Mouse (Mus musculus) mouse embryonic stem cell (cell line): Measurements from ENCODE around the gene Idh2.

Experiments used
- in situ Hi-C, 2 experiments: fragments of 300-500 bp; cut with MboI; formaldehyde crosslinking; loops; 1 replicate in 1 of 2; 3 replicates in 1 of 2; pipeline ENCODE4 v1.14.3; 2019 to 2020; ENCODE audit warnings: low sequenced_read_pairs in 2 of 2, low pct_unique_long_range_greater_than_20kb in 1 of 2, mixed read lengths in 1 of 2; ENCODE audit not compliant: unreplicated experiment in 1 of 2

The Idh2 gene

DNA sequence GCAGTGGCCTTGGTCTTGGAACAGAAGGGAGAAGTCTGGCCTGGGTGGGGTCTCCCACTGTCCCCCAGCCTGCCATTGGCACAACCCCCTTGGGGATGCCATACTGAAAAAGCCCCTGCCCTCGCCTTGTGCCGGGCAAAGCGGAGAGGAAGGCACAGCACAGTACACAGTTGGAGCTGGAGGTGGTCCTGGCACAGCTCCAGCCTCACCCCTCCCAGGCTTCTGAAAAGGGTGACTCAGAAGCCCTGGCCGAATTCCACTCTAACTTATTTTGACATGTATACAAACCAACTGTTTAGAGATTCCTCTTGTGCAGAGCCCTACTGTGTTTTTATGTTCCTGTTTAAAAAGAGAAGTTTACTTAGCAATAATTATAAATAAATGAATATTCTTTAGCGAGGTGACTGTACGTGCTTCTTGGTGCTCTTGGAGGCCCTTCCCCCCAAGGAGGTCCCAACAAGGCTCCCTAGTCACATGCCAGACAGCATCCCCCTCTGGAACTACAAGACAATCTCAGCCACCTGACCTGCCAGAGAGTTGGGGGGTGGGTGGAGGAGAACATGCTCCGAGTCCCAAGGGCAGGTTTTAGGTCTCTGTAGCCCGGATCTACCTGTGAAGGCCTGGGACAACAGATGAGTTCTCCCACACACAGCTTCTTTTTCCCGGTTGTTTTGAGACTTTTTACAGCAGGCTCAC, 22.7 kb downstream of the Idh2 start:
- in situ Hi-C loops: no loop called here

- in situ Hi-C loops: no loop called here
Observed at GRCm38 (mm10) chr7:80091866-80092210, 23.4 kb downstream of the Idh2 start.

DNA sequence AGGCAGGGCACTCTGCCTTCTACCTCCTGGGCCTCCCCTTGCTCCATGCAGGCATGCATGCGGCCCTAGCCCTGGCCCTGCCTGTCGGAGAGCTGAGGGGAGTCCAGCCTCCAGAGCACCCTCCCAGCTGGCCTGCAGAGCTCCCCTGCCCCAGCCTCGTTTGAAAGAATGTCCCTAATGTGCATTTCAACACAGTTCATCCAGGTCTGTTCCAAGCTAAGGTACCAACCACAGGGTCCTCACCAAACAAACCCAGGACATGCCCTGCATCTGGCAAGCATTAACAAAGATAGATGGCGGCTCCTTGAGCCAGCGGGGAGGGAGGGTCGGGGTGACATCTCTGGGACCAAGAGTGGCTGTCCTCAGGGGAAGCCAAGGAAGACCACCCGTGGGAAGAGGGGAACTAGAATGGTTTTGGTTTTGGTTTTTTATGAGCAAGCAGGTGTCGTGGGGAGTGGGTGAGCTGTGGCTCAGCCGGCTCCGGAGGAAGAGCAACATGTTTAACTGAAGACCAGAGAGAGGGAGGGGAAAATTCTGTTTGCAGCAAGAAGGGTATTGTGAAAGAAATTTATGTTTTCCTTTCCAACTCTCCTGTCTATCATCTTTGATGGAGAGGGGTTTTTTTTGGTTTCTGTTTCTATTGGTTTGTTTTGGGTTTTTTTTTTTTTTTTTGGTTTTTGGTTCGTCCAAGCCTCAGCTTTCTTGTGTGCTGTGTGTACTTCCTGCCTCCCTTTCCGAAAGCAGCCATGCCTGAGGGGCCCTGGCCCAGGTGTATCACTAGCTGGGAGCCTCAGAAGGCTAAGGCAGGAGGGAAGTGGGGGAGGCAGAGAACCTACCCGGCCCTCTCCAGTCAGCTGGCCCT, 24.0 kb downstream of the Idh2 start:
- in situ Hi-C loops: no loop called here

- in situ Hi-C loops: no loop called here
Observed at GRCm38 (mm10) chr7:80090191-80091003, 24.8 kb downstream of the Idh2 start.

- in situ Hi-C loops: no loop called here
Observed at GRCm38 (mm10) chr7:80088191-80088590, 27.0 kb downstream of the Idh2 start.

GRCm38 (mm10) chr7:80085970-80086715, 29.0 kb downstream of the Idh2 start:
- in situ Hi-C loops: no loop called here

- in situ Hi-C loops: loop anchor here (5.0 kb wide), 2 partner anchors 62 to 72 kb away; partner anchors contain the start of gene Zfp710 (in 1 of the 2)
Observed at GRCm38 (mm10) chr7:80084484-80084931, 30.7 kb downstream of the Idh2 start.

DNA sequence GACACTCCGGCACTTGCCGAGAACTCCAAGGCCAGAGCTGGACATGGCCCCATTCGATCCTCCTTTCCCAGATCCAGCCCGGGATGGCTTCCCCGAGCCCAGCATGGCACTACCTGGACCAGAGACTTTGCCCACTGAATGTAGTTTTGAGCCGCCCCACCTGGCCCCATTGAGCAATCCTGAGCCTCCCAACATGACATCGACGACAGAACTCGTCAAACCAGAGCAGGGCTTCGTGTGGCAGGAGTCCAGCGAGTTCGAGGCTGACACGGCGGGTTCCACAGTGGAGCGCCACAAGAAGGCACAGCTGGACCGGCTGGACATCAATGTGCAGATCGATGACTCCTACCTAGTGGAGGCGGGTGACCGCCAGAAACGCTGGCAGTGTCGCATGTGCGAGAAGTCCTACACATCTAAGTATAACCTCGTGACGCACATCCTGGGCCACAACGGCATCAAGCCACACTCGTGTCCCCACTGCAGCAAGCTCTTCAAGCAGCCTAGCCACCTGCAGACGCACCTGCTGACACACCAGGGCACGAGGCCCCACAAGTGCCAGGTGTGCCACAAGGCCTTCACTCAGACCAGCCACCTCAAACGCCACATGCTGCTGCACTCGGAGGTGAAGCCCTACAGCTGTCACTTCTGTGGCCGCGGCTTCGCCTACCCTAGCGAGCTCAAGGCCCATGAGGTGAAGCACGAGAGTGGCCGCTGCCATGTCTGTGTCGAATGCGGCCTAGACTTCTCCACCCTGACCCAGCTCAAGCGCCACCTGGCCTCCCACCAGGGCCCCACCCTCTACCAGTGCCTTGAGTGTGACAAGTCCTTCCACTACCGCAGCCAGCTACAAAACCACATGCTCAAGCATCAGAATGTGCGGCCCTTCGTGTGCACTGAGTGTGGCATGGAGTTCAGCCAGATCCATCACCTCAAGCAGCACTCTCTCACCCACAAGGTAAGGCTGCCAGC, 33.3 kb downstream of the Idh2 start:
- in situ Hi-C loops: loop anchor here (5.0 kb wide), 2 partner anchors 60 to 70 kb away; partner anchors contain the start of gene Zfp710 (in 1 of the 2)

DNA sequence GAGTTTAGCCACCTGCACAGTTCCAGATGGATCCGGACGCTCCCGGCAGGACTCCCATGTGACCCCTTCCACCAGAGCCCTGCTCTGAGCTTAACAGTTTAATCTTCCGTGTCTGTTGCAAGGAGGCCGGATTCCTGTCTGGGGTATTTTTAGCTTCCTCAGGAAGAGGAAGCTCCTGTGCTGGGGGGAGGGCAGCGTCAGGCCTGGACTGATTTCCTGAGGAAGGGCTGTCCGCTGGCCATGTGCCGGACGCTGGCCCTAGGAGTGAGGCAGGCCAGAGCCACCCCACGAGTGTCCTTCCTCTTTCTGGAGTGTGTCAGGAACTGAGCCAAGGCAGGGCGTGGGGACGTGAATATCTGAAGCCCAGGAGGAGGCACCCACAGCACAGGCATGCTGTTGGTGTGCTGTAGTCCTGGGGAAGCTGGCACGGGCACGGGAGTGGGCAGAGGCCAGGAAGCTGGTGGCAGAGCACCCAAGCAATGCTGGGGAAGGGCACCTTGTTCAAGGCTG, 36.3 kb downstream of the Idh2 start:
- in situ Hi-C loops: no loop called here

DNA sequence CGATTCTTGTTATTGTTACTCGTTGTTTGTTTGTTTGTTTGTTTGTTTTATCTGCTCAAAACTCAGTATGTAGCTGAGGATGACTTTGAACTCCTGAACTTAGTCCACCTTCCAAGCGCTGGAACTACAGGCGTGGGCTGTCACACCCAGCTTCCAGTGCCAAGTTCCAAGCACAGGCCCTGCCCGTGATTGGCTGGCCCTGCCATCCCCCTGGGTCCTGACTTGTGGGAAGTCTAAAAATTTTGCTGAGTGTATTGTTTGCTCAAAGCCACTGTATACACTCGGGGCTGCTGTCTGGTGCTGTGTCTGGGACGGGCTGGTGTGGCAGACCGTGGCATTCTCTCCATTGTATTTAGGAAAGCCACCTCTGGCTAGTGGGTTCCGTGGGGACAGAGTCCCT, 37.4 kb downstream of the Idh2 start:
- in situ Hi-C loops: no loop called here

DNA sequence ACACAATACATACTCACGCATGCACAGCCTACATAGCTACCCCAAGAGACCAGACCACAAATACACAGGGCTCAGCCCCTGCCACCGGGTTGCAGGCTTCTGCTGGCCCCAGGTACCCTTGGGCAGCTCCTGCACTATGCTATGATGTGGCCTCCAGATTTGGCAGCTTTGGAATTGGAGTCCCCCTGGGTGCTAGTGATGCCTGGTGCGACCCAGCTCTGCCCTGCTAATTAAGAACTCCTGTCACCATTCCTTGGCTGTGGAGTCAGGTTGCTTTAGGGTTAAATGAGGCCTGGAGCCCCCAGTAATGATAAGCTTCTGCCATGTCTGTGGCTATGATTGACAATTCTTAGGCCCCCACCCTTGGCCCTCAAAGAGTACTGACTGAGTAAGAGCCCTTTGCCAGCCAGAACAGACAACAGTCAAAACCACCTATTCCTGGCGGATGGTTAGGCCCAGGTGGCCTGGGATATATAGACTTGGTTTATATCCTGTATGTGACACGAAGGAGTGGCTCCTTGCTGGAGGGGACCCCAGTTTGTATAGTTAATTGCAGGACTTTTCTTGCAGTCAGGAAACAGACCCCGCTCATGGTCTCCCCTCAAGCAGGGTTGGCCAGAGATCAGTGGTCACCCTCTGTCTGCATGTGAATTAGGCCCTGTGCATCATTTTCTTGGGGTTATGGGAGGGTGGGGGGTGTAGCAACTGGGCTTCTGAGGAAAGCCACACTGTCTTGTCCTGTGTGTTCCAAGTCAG, 38.1 kb downstream of the Idh2 start:
- in situ Hi-C loops: no loop called here

- in situ Hi-C loops: no loop called here
Observed at GRCm38 (mm10) chr7:80075946-80076583, 39.1 kb downstream of the Idh2 start.

DNA sequence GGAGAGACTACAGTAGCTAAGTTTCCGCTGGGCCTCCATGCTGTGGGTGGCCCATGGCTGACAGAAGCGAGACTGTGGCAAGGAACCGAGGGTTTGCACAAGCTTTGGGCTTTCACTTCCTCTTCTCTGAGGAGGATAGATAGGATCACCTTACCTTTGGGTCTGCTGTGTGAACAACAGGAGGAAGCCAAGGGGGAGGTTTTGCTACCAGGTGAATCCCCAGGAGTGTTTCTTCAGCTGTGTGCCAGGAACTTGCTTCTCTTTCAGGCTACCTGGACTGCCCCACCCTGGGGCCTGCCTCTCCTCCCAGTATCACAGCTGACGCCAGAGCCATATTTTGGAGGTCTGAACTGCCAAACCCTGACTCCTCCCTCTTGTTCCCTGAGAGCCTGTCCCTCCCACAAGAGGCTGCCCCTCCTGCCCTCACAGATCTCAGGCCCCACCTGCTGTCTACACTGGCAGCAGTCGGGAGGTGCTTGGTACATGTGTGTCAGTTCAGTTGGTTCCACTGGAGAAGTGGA, 40.2 kb downstream of the Idh2 start:
- in situ Hi-C loops: no loop called here

- in situ Hi-C loops: no loop called here
Observed at GRCm38 (mm10) chr7:80073506-80073905, 41.7 kb downstream of the Idh2 start.

- in situ Hi-C loops: no loop called here
Observed at GRCm38 (mm10) chr7:80072297-80072696, 42.9 kb downstream of the Idh2 start.

- in situ Hi-C loops: no loop called here
Observed at GRCm38 (mm10) chr7:80071209-80071608, 44.0 kb downstream of the Idh2 start.
